Mouse (Mus musculus) liver (tissue): ENCODE measurements around the gene Pdf.
"Not testable (repeated sequence)": the region's sequence is repeated elsewhere in the genome, so short reads cannot be mapped to it uniquely, and the experiment has no call there.

Experiments
- DNase-seq: peaks from one replicate; pipeline ENCODE4 v3.0.0-alpha.2; 2020; ENCODE audit warnings: mixed read lengths

Gene Pdf

DNA sequence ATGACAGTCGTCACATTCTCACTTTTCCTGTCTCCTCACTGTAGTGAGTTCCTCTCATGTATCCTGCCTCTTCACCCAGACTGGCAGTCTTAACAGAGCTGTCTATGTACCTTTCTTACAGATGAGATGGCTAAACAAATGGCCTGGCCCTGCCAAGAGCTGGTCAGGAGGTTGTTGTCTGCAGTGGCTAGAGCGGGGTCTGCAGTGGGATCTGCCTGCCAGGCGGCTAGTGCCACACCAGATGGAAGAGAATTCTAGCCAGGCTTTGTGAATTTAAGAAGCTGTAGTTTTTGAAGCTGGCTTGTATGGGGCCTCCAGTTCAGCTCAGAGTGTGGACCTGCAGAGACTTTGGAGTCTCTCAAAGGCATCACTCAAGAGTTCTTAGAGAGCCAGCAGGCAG, 12.8 kb downstream of the Pdf start:
- no peak for DNase-seq

DNA sequence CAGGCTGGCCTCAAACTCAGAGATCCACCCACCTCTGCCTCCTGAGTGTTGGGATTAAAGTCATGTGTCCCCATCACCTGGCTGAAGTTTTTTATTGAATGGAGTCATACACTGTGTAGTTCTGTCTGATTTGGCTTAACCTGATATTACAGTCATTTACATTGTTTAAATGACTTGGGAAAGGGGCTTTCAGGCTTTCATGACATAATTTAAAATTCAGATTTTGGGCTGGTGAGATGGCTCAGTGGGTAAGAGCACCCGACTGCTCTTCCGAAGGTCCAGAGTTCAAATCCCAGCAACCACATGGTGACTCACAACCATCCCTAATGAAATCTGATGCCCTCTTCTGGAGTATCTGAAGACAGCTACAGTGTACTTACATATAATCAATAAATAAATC, 14.8 kb downstream of the Pdf start:
- not testable (repeated sequence) for DNase-seq

DNA sequence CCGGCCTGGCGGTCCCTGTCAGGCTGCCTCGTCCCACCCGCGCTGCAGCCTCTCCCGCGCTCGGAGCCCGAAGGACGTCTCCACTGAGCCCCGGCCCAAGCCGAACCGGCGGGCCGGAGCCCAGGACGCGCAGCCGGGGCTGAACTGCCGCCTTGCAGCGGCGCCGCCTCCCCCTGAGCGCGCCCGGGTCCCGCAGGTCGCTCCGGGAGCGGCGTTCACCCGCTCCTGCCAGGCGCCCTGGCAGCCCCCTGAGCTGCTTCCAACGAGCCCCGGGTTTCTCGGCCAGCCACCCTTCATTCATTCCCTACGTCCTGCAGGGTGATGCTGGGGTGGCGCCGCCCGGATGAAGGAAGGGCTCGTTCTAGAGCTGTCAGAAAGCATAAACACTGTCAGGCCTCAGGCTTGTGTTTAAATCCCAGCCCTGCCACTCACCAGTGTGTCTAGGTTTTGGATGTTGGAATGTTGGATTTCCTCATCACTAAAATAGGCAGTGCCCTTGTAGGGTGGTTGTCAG, 16.8 kb downstream of the Pdf start:
- DNase-seq = no peak

DNA sequence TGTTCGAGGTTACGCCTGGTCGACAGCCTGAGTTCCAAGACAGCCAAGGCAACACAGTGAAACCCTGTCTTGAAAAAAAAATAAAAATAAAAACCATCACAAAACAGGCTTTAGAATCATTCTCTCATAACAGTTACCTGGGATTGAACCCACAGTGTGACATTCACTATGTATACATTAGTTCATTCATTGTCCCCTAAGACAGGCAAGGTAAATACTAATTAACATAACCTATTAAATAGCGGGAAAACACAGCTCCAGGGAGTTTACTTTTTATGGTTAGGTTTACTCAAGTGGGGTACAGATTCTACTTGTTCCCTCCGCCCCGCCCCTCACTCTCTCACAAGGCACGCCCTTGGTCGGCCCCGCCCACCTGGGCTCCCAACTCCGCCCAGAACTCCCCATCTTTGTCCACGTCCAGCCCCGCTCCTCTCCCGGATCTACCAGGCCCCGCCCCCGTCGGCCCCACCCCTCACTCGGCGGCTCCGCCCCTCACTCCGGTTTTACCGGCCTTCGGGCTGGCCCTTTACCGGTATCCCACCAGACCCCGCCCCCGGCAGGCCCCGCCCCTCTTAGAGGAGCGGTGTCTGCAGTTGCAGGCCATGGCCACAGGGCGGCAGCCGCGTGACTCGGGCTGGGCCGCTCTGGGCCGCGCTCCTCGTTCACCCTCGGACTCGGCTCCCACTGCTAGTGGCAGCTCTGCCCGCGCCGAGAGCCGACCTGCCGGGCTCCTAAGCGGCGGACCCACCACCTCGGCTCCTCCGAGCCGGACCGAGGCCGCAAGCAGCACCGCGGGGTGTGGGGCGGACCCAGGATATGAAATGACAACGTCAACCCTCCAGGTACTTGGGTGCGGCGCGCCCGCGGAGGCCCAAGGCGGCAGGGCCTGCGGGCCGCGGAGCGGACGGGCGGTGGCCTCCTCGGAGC, 17.5 kb downstream of the Pdf start, which contains the start of gene Vps4a:
Gene Vps4a, plus strand, starts transcription at position 573 of the 927 bp plus-strand sequence.
- DNase-seq = peak; percentile 98

DNA sequence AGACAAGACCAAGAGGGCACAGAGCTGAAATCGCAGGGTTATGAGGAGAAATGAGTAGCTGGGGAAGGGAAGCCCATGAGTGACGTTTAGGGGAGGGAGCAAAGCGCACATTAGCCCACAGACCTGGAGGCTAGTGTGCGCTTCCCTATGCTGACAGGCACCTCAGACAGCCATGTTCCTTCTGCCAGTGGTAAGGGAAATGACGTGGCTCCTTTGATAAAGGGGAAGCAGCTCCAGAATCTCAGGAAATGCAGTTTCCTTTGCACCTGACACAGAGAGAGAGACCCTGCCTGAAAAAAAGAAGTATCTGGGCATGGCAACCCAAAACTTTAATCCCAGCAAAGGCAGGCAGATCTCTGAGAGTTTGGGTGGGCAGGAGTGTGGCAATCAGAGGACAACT, 18.4 kb downstream of the Pdf start:
- no peak for DNase-seq

DNA sequence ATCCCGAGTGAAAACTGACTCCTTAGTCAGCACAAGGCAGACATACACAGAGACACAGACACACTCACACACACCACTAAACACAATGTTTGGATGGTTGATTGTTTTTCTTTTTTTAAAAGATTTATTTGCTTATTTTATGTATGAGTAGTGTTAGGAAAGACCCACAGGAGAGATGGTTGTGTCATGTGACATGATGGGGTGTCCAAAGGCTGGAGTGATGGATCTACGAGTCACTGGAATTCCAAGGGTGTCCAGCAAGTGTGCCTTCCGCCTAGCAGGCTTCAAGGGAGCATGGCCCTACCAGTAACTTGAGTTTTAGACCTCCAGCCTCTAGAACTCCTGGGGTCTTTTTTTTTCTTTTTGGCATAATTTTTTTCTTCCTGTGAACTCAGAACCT, 19.1 kb downstream of the Pdf start:
- DNase-seq = no peak

DNA sequence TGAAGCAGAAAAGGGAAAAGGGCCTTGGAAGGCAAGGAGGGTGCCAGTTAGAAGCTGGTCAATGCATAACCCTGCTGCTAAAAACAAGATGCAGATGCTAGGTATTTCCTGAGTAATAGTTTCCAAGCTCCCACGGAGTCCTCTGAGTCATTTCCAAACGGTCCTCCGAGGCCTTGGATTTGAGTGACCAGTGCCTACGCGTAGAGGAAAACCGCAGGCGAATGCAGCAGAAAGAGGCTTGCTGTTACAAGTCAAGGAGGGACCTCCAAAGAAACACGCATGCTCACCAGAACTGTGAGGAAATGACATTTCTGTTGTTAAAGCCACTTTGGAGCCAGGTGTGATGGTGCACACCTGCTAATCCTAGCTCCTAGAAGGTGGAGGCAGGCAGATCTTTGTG, 24.9 kb downstream of the Pdf start:
- no peak for DNase-seq

DNA sequence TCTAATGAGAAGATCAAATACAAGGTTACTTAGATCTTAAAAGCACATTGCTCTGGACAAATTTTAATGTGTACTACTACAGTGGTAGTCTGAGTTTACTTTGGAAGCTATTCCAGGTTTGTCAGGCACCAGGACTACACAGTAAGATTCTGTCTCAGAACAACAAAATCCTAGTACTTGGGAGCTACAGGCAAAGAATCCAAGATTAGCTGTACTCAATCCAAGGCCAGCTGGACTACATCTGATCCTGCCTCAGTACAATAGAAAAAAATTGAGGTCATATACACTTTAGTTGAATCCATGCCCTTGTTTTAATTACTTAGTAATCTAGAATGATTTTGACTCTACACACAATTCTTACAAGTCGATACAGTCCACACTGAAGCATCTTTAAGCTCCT, 33.5 kb downstream of the Pdf start:
- no peak for DNase-seq

DNA sequence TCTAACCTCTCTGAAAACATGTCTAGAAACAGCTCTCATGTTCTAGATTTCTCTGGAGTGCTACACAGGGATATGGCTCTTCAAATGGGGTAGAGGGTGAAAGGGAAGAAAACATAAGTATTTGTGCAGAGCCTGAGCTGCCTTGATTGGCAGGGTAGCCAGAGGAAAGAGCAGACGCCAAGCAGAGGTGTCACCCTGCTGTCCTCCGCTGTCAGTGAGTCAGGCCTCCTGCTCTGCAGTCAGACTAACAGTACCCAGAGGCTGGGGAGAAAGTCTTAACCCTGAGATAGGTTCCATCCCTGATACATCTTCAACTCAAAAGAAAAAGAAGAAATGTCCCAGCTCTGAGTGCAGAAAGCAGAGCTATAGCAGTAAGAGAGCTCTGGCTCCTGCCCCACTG, 35.7 kb downstream of the Pdf start:
- DNase-seq = no peak

DNA sequence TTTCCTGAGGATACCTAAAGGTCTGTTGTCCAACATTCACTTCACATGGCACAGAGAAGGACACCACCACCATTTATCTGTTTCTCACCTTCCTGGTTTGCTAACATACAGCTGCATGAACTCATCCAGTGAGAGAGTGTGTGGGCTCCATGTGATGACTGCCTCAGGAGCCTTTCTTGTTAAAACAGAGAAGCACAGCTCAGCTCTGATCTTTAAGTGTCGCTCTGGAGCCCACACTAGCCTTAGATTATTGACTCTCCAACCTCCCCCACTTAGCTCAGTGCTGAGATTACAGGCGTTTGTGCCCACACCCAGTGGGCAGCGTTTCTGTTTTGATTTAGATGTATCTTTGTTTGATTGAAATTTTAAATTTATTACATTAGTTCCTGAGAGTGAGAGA, 40.6 kb downstream of the Pdf start:
- no peak for DNase-seq

DNA sequence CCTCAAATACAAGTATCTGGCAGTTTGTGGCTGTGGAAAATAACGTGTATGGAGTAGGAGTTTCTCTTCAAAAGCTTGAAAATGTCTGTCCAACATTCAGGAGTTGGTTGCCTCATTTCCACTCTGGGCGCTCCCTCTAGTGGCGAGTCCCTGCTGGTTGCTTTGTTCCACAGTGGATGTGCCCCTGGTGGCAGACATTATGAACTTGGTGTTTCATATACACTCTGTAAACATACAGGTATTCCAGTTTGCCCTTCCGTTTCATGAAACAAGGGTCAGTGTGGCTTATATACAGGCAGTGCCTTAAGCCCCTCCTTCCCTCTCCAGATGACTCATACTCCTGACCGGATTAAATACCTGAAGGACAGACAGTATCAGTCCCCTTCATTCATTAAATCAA, 45.9 kb downstream of the Pdf start:
- peak; percentile 81 for DNase-seq

DNA sequence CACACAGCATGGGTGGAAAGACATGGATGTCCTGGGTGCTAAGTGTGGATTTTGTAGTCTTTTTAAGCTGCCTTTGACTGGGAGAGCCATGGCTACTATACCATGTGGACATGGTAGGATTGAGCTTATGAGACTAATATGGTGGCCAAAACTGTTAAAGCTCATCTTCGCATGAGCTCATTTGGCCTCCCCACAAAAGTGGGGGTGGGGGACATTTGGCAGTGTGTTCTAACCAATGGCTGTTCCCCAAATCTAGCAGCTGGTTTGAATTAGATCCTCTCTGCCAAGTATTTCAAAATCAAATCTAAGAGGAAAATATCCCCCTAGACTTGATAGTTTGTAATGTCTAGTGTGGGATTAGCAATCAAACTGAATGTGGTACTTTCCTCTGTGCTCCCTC, 49.3 kb downstream of the Pdf start:
- no peak for DNase-seq

DNA sequence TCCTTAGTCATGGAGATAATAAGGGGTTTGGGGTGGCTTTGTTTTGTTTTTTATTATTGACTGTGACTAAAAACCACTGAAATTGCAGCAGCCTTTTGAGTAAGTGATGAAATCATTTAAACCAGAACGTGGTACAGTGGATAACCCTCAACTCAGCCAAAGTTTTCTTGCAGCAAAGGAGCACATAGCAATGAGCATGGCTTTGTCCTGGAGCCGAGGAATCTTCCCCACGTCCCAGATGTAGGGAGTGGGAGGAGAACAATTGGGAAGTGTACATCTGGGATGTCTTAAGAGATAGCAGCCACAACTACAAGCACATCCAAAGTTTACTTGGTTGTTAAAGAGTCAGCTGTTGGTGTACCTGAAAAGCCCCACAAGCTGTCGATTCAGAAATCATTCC, 51.0 kb downstream of the Pdf start:
- DNase-seq = no peak

DNA sequence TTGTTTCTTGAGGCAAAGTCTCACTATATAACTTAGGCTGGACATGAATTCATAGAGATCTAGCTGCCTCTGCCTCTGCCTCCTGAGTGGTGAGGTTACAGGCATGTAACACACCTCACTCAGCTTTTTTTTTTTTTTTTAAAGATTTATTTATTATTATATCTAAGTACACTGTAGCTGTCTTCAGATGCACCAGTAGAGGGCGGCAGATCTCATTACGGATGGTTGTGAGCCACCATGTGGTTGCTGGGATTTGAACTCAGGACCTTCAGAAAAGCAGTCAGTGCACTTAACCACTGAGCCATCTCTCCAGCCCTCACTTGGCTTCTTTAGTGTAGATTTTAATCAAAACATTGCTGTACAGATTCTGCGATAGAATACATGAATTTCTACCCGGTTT, 52.1 kb downstream of the Pdf start:
- DNase-seq = not testable (repeated sequence)
